Comparison of ENCODE assay signal across 18 mouse cellular contexts in the genomic region with DNA sequence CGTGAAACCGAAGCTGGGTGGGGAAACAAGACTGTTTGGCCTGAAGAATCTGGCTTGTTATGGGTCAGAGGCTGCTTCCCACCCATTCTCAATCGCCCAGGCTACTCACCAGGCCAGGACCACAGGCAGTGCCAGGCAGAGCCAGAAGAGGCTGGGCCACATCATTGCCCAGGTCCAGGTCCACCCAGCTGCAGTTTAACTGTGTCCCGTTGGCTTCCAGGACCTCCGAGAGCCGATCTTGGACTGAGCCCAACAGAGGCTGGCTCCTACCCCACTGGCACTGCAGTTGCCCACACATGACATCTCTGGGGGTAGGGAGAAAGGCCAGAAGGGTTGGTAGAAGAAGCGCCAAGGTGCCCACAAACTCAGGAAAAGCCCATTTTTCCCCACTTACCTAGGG. TPM values are rescaled to one million over a fixed set of nuclear protein-coding genes. Genes with fewer than 3 reads are reported as not detected.
"Had no signal": no experiment of that assay in that cellular context is flagged by ENCODE, and none has a peak within 500 bp of the region (broad histone marks: within the 10 kb centered on the region; RNA-seq: fewer than 3 reads in every experiment).

No protein-coding gene starts in this region.

- ATAC-seq: intestine, embryonic 15.5 days; liver, postnatal 0 days; midbrain, embryonic 15.5 days had no signal

- H3K27ac ChIP-seq: intestine, embryonic 15.5 days; left cerebral cortex, adult 2 months; limb, embryonic 12.5 days; liver, embryonic 13.5 days; lung, embryonic 15.5 days; macrophage; midbrain, embryonic 15.5 days; neural tube, embryonic 13.5 days; stomach, embryonic 15.5 days had no signal

- H3K36me3 ChIP-seq: intestine, embryonic 15.5 days; liver, embryonic 13.5 days; midbrain, embryonic 15.5 days had no signal

- H3K9me3 ChIP-seq: intestine, embryonic 15.5 days; limb, embryonic 12.5 days; liver, embryonic 13.5 days; lung, embryonic 15.5 days; megakaryocyte, embryonic 14.5 days; midbrain, embryonic 15.5 days; neural tube, embryonic 13.5 days; stomach, embryonic 15.5 days had no signal

- DNase-seq: liver; liver, embryonic 13.5 days; liver, postnatal 0 days; lung, postnatal 14 days; right cerebral cortex, postnatal 14 days; thymus, adult 2 months; thymus, postnatal 36 days had no signal

- H3K4me3 ChIP-seq: intestine, embryonic 15.5 days; left cerebral cortex, adult 2 months; limb, embryonic 12.5 days; liver, embryonic 13.5 days; lung, embryonic 15.5 days; megakaryocyte, embryonic 14.5 days; midbrain, embryonic 15.5 days; neural tube, embryonic 13.5 days; stomach, embryonic 15.5 days had no signal

- H3K9ac ChIP-seq: intestine, embryonic 15.5 days; limb, embryonic 12.5 days; liver, embryonic 13.5 days; liver, postnatal 0 days; lung, embryonic 15.5 days; midbrain, embryonic 15.5 days; neural tube, embryonic 13.5 days; stomach, embryonic 15.5 days had no signal

- H3K4me2 ChIP-seq: intestine, embryonic 15.5 days; limb, embryonic 12.5 days; liver, embryonic 13.5 days; lung, embryonic 15.5 days; midbrain, embryonic 11.5 days; midbrain, embryonic 15.5 days; neural tube, embryonic 13.5 days; stomach, embryonic 15.5 days had no signal

- H3K27me3 ChIP-seq: intestine, embryonic 15.5 days; lung, embryonic 15.5 days; stomach, embryonic 15.5 days had no signal

RNA-seq across cellular contexts. Expression of a gene that starts 5.5 kb away (rescaled TPM):
- polyA plus RNA-seq: macrophage had no signal

RNA-seq across cellular contexts. Expression of a gene that starts 18.5 kb away (rescaled TPM):
- polyA plus RNA-seq: macrophage; midbrain, embryonic 11.5 days had no signal

RNA-seq across cellular contexts. Expression of a gene that starts 20.5 kb away (rescaled TPM):
- polyA plus RNA-seq: liver, postnatal 0 days; macrophage; spleen, adult 2 months had no signal

RNA-seq across cellular contexts. Expression of a gene that starts 21.8 kb away (rescaled TPM):
- polyA plus RNA-seq: liver, embryonic 13.5 days; macrophage had no signal
